Comparison of ENCODE assay signal across 10 mouse cellular contexts in the genomic region with DNA sequence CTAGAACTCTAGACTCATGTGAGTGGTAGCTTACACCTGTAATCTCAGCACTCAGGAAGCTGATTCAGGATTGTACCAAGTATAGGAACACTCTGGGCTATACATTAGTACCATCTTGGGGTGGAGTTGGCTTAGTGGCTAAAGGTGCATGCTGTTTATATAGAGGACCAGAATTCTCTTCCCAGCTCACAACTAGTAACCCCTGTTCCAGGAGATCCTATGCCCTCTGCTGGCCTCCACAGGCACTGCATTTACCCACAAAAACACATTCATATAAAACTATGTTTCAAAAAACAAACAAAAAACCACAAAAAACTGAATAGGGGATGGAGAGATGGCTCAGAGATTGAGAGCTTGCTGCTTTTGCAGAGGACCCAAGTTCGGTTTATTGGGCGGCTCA. TPM values are rescaled to one million over a fixed set of nuclear protein-coding genes. Genes with fewer than 3 reads are reported as not detected.
A peak's percentile ranks its signal among the peaks of the same experiment; 100 is the strongest.
DNase-seq lines count a peak whose midpoint lies in the region; ATAC-seq and TF ChIP-seq lines count a peak whose summit lies in the region.
"Had no signal": no experiment of that assay in that cellular context is flagged by ENCODE, and none has a peak within 500 bp of the region (broad histone marks: within the 10 kb centered on the region; RNA-seq: fewer than 3 reads in every experiment).

No protein-coding gene starts in this region.

- 47% methylated on average over 2 of the region's 2 CpGs for WGBS in cerebellum, adult 2 months
- 29% methylated on average over 2 of the region's 2 CpGs for WGBS in midbrain, embryonic 11.5 days
- WGBS in midbrain, embryonic 13.5 days = 40% methylated on average over 2 of the region's 2 CpGs
- WGBS in lung, adult 2 months = 45% methylated on average over 2 of the region's 2 CpGs

- H3K9me3 ChIP-seq in midbrain, embryonic 11.5 days (ENCODE audit: control insufficient read depth, low read length) = no peaks in the 10 kb centered on the region
- H3K9me3 ChIP-seq in midbrain, embryonic 13.5 days = no peaks in the 10 kb centered on the region

- peak; percentile 60; the same call in 1 of the 2 replicates for TF ChIP-seq CTCF in cerebellum, adult 2 months (IDR thresholded peaks at IDR 0.05; ENCODE audit: borderline replicate concordance, insufficient read depth, low read depth, low read length)
- peak; percentile 53 for TF ChIP-seq CTCF in lung, adult 2 months (IDR thresholded peaks at IDR 0.05; ENCODE audit: insufficient read depth, low read length)

- H3K4me3 ChIP-seq in cerebellum, adult 2 months (replicated peaks; ENCODE audit: insufficient read depth, low read depth, low read length) = no peak overlapping the region
- H3K4me3 ChIP-seq in midbrain, embryonic 11.5 days (ENCODE audit: low read depth, low read length) = no peak overlapping the region
- H3K4me3 ChIP-seq in midbrain, embryonic 13.5 days (replicated peaks) = no peak overlapping the region
- H3K4me3 ChIP-seq in lung, adult 2 months (replicated peaks; ENCODE audit: extremely low read depth, low read depth, low read length) = no peak overlapping the region

- no peak for TF ChIP-seq POLR2A in cerebellum, adult 2 months (IDR thresholded peaks at IDR 0.05; ENCODE audit: borderline replicate concordance, insufficient read depth, low read length)
- TF ChIP-seq POLR2A in lung, adult 2 months (IDR thresholded peaks at IDR 0.05; ENCODE audit: borderline replicate concordance, extremely low read depth, low read depth, low read length) = no peak

- no peak overlapping the region for H3K27ac ChIP-seq in cerebellum, adult 2 months (ENCODE audit: insufficient read depth, low read length)
- H3K27ac ChIP-seq in midbrain, embryonic 11.5 days (ENCODE audit: low read depth, low read length) = no peak overlapping the region
- no peak overlapping the region for H3K27ac ChIP-seq in midbrain, embryonic 13.5 days
- H3K27ac ChIP-seq: macrophage had no signal

- H3K4me2 ChIP-seq in midbrain, embryonic 11.5 days = no peak overlapping the region
- H3K4me2 ChIP-seq in midbrain, embryonic 13.5 days (replicated peaks) = no peak overlapping the region

- ATAC-seq in midbrain, embryonic 11.5 days (ENCODE audit: low FRiP score) = 0 out of 2 replicates have a peak, but pooled peaks have one; percentile 7
- no peak for ATAC-seq in midbrain, embryonic 13.5 days

- H3K9ac ChIP-seq in midbrain, embryonic 11.5 days (ENCODE audit: low read length) = no peak overlapping the region
- no peak overlapping the region for H3K9ac ChIP-seq in midbrain, embryonic 13.5 days (replicated peaks)

- H3K36me3 ChIP-seq in midbrain, embryonic 11.5 days (ENCODE audit: control insufficient read depth, insufficient read depth, low read length) = peaks cover 20% of the 10 kb centered on the region
- H3K36me3 ChIP-seq in midbrain, embryonic 13.5 days = peaks cover 37% of the 10 kb centered on the region

- H3K27me3 ChIP-seq in cerebellum, adult 2 months (ENCODE audit: control insufficient read depth, insufficient read depth, low read length) = no peaks in the 10 kb centered on the region
- H3K27me3 ChIP-seq in midbrain, embryonic 11.5 days (ENCODE audit: control insufficient read depth, insufficient read depth, low read length) = no peaks in the 10 kb centered on the region
- no peaks in the 10 kb centered on the region for H3K27me3 ChIP-seq in midbrain, embryonic 13.5 days

- H3K4me1 ChIP-seq in cerebellum, adult 2 months (ENCODE audit: control insufficient read depth, insufficient read depth, low read length) = no peaks in the 10 kb centered on the region
- no peaks in the 10 kb centered on the region for H3K4me1 ChIP-seq in midbrain, embryonic 11.5 days (ENCODE audit: control insufficient read depth, insufficient read depth, low read length)
- H3K4me1 ChIP-seq in midbrain, embryonic 13.5 days (replicated peaks) = no peaks in the 10 kb centered on the region
- no peaks in the 10 kb centered on the region for H3K4me1 ChIP-seq in lung, adult 2 months (ENCODE audit: control insufficient read depth, insufficient read depth, low read length)

- peak in 1 of 2 experiments; percentile 51 for DNase-seq in cerebellum, adult 2 months
- no peak for DNase-seq in cerebellum, adult 9-11 months
- peak; percentile 91 for DNase-seq in midbrain, embryonic 11.5 days (ENCODE audit: low spot score, missing footprints)
- peak; percentile 57 for DNase-seq in brain, adult 2 months (ENCODE audit: low read depth, low spot score)
- peak; percentile 52 for DNase-seq in gastrocnemius, postnatal 10 days
- DNase-seq in lung, adult 2 months = peak; percentile 40
- DNase-seq in thymus, postnatal 0 days (ENCODE audit: low spot score) = peak; percentile 60

RNA-seq across cellular contexts. Expression of a gene that starts 15.8 kb away (rescaled TPM):
- 3.7 and 6.0 TPM in 2 replicates for polyA plus RNA-seq in cerebellum, adult 2 months (2012; rRNA removed)
- polyA plus RNA-seq in midbrain, embryonic 11.5 days (2014; fragmentation: Nextera tagmentation; extraction: Ambion mirVana) = 0.30 TPM in 2 replicates
- 2.3 and 3.3 TPM in 2 replicates for polyA plus RNA-seq in midbrain, embryonic 13.5 days (2015; fragmentation: Nextera tagmentation; extraction: Ambion mirVana)
- total RNA-seq in gastrocnemius, postnatal 10 days (2021) = not detected
- polyA plus RNA-seq in lung, adult 2 months (2012; rRNA removed) = not detected in 2 replicates
- polyA plus RNA-seq in thymus, postnatal 0 days (2015; fragmentation: Nextera tagmentation; extraction: Ambion mirVana) = 0.31 and 0.52 TPM in 2 replicates
- total RNA-seq: gastrocnemius, postnatal 4 days had no signal
- polyA plus RNA-seq: macrophage had no signal

RNA-seq across cellular contexts. Expression of a gene that starts 40.8 kb away (rescaled TPM):
- polyA plus RNA-seq in cerebellum, adult 2 months (2012; rRNA removed) = 89.6 and 98.6 TPM in 2 replicates
- polyA plus RNA-seq in midbrain, embryonic 11.5 days (2014; fragmentation: Nextera tagmentation; extraction: Ambion mirVana) = 40.0 and 49.2 TPM in 2 replicates
- polyA plus RNA-seq in midbrain, embryonic 13.5 days (2015; fragmentation: Nextera tagmentation; extraction: Ambion mirVana) = 48.1 and 59.4 TPM in 2 replicates
- total RNA-seq in gastrocnemius, postnatal 10 days (2021) = 10 to 100 TPM; 18.8 to 18.9 TPM
- 129 and 205 TPM in 2 replicates for polyA plus RNA-seq in lung, adult 2 months (2012; rRNA removed)
- polyA plus RNA-seq in thymus, postnatal 0 days (2015; fragmentation: Nextera tagmentation; extraction: Ambion mirVana) = 148 and 149 TPM in 2 replicates
